Mouse (Mus musculus) cerebellum, adult 11-12 months (tissue): ENCODE measurements around the gene Gm20388.
A peak's percentile ranks its signal among the peaks of the same experiment; 100 is the strongest.
"Not testable (repeated sequence)": the region's sequence is repeated elsewhere in the genome, so short reads cannot be mapped to it uniquely, and the experiment has no call there.

Experiments used
- DNase-seq: peaks from one replicate; pipeline ENCODE4 v3.0.0; 2022

Gene Gm20388

GRCm38 (mm10) chr8:122623844-122624642 lies 2713.4 kb downstream of the Gm20388 start:
- DNase-seq: no peak

GRCm38 (mm10) chr8:122624653-122625052 lies 2714.0 kb downstream of the Gm20388 start:
- no peak for DNase-seq

- DNase-seq: no peak
Observed at GRCm38 (mm10) chr8:122625811-122626210, 2715.2 kb downstream of the Gm20388 start.

- no peak for DNase-seq
Observed at GRCm38 (mm10) chr8:122626896-122627295, 2716.3 kb downstream of the Gm20388 start.

- no peak for DNase-seq
Observed at GRCm38 (mm10) chr8:122629388-122629787, 2718.7 kb downstream of the Gm20388 start.

GRCm38 (mm10) chr8:122630696-122631095 lies 2720.1 kb downstream of the Gm20388 start:
- DNase-seq: no peak

- not testable (repeated sequence) for DNase-seq
Observed at GRCm38 (mm10) chr8:122632134-122632533, 2721.5 kb downstream of the Gm20388 start.

GRCm38 (mm10) chr8:122633205-122633604 lies 2722.6 kb downstream of the Gm20388 start:
- DNase-seq: no peak

GRCm38 (mm10) chr8:122635878-122636802 lies 2725.5 kb downstream of the Gm20388 start:
- no peak for DNase-seq

GRCm38 (mm10) chr8:122636803-122637175 lies 2726.1 kb downstream of the Gm20388 start:
- no peak for DNase-seq

GRCm38 (mm10) chr8:122637230-122637629 lies 2726.6 kb downstream of the Gm20388 start:
- DNase-seq: no peak

GRCm38 (mm10) chr8:122638601-122639000 lies 2728.0 kb downstream of the Gm20388 start:
- peak; percentile 77 for DNase-seq

- DNase-seq: peak; percentile 78
Observed at GRCm38 (mm10) chr8:122639521-122640248, 2729.0 kb downstream of the Gm20388 start.

GRCm38 (mm10) chr8:122640825-122641224 lies 2730.2 kb downstream of the Gm20388 start:
- DNase-seq: no peak

- DNase-seq: no peak
Observed at GRCm38 (mm10) chr8:122641406-122641805, 2730.8 kb downstream of the Gm20388 start.

- no peak for DNase-seq
Observed at GRCm38 (mm10) chr8:122642071-122642470, 2731.4 kb downstream of the Gm20388 start.

GRCm38 (mm10) chr8:122644175-122644954 lies 2733.7 kb downstream of the Gm20388 start:
- DNase-seq: no peak

- DNase-seq: no peak
Observed at GRCm38 (mm10) chr8:122646337-122646736, 2735.7 kb downstream of the Gm20388 start.

GRCm38 (mm10) chr8:122648192-122648970 lies 2737.7 kb downstream of the Gm20388 start:
- DNase-seq: no peak

- no peak for DNase-seq
Observed at GRCm38 (mm10) chr8:122651326-122651921, 2740.8 kb downstream of the Gm20388 start.

GRCm38 (mm10) chr8:122652643-122653042 lies 2742.0 kb downstream of the Gm20388 start:
- no peak for DNase-seq
